Mouse (Mus musculus) stomach, postnatal 0 days (tissue): ENCODE measurements at regions not wholly inside any gene's neighbourhood (a gene's known extent, or its start where the extent isn't known, plus 50 kb on each side); places are given as distances from the start of the nearest gene placed in this dataset.

ENCODE experiments used
- ATAC-seq: fragments of 200-750 bp; cut with Nextera tagmentation; 2 replicates; pipeline ENCODE4 v1.8.0; 2017; ENCODE audit not compliant: low FRiP score, low TSS enrichment
- DNase-seq: peaks from one replicate; pipeline ENCODE4 v3.0.0-alpha.2; 2016; ENCODE audit warnings: low spot score
- H3K27ac ChIP-seq: fragments of 300-500 bp; sonication (generic); replicated peaks from 2 replicates; pipeline ENCODE4 v1.5.1; 2014; ENCODE audit warnings: mild to moderate bottlenecking, control low read depth
- H3K27me3 ChIP-seq: fragments of 300-500 bp; sonication (generic); 2 replicates; pipeline ENCODE4 v1.6.1; 2014; ENCODE audit warnings: low read length; ENCODE audit not compliant: control insufficient read depth, insufficient read depth
- H3K36me3 ChIP-seq: fragments of 300-500 bp; sonication (generic); 2 replicates; pipeline ENCODE4 v1.6.1; 2014; ENCODE audit warnings: low read length, mixed read lengths; ENCODE audit not compliant: control insufficient read depth, insufficient read depth
- H3K4me1 ChIP-seq: fragments of 300-500 bp; sonication (generic); replicated peaks from 2 replicates; pipeline ENCODE4 v1.6.1; 2014; ENCODE audit warnings: antibody characterized with exemption; ENCODE audit not compliant: control insufficient read depth, insufficient read depth
- H3K4me2 ChIP-seq: fragments of 300-500 bp; sonication (generic); replicated peaks from 2 replicates; pipeline ENCODE4 v1.6.1; 2014; ENCODE audit warnings: low read depth, mild to moderate bottlenecking, control low read depth, moderate library complexity
- H3K4me3 ChIP-seq: fragments of 300-500 bp; sonication (generic); 2 replicates; pipeline ENCODE4 v1.5.1; 2014; ENCODE audit warnings: low read depth, low read length, control low read depth
- H3K9ac ChIP-seq: fragments of 300-500 bp; sonication (generic); 2 replicates; pipeline ENCODE4 v1.6.1; 2014; ENCODE audit warnings: mild to moderate bottlenecking, low read length, control low read depth, mixed read lengths
- H3K9me3 ChIP-seq: fragments of 300-500 bp; sonication (generic); 2 replicates; pipeline ENCODE4 v1.6.1; 2016; ENCODE audit warnings: low read length; ENCODE audit not compliant: control insufficient read depth
- CTCF ChIP-seq: IDR thresholded peaks from 2 replicates; pipeline ENCODE4 v1.5.1; 2016; ENCODE audit warnings: antibody characterized with exemption, low read depth, mild to moderate bottlenecking, moderate library complexity
- EP300 ChIP-seq: optimal IDR thresholded peaks from 2 replicates; pipeline ENCODE3; 2016; ENCODE audit warnings: antibody characterized with exemption
- WGBS: fragments of 180-500 bp; shearing (Covaris S2); extraction: QIAGEN DNeasy Blood & Tissue Kit; methylation state at CpG from one replicate; pipeline ENCODE4 v1.1.7; 2014; 5-methylcytosine and 5-hydroxymethylcytosine counted together

- DNase-seq (no peak), ATAC-seq (no peak)
- no peak overlapping the region for H3K4me2 ChIP-seq
- H3K27me3 ChIP-seq, result no peaks in the 10 kb centered on the region
- H3K27ac ChIP-seq, result no peak overlapping the region
- no peaks in the 10 kb centered on the region for H3K36me3 ChIP-seq
- H3K9me3 ChIP-seq, result no peaks in the 10 kb centered on the region
- no peak overlapping the region for H3K9ac ChIP-seq
- TF ChIP-seq CTCF (peak; percentile 62), EP300 (no peak)
- 68% methylated on average over 2 of the region's 2 CpGs for WGBS
- H3K4me3 ChIP-seq, result no peak overlapping the region
- no peaks in the 10 kb centered on the region for H3K4me1 ChIP-seq
These were observed 200.8 kb downstream of the Il1rap start for GRCm38 (mm10) chr16:26782331-26782730.
